Mouse (Mus musculus): Measurements from ENCODE around the gene Sgo2a. TPM values are rescaled to one million over a fixed set of nuclear protein-coding genes. Genes with fewer than 3 reads are reported as not detected.

The Sgo2a gene
- polyA plus RNA-seq, 1 experiment from 2014 or later = 15.1 TPM

- Histone ChIP-seq H3K9me3 (no peaks in the 10 kb centered on the region), H3K36me3 (no peaks in the 10 kb centered on the region), H3K9ac (no peak overlapping the region), H3K27ac (no peak overlapping the region), H3K27me3 (no peaks in the 10 kb centered on the region), H3K4me2 (no peak overlapping the region), H3K4me1 (no peaks in the 10 kb centered on the region), H3K4me3 (no peak overlapping the region)
- WGBS = 63% methylated on average over 5 of the region's 5 CpGs
- no peak for ATAC-seq (ENCODE audit: insufficient number of reproducible peaks, low FRiP score, low TSS enrichment, low read depth)
Observed at GRCm38 (mm10) chr1:58045546-58045945, 49.8 kb downstream of the Sgo2a start.

- Histone ChIP-seq H3K27ac (no peak overlapping the region), H3K9ac (no peak overlapping the region), H3K4me3 (no peak overlapping the region), H3K27me3 (no peaks in the 10 kb centered on the region), H3K36me3 (no peaks in the 10 kb centered on the region), H3K9me3 (no peaks in the 10 kb centered on the region), H3K4me2 (no peak overlapping the region), H3K4me1 (no peaks in the 10 kb centered on the region)
- ATAC-seq (ENCODE audit: insufficient number of reproducible peaks, low FRiP score, low TSS enrichment, low read depth) = no peak
- WGBS = 49% methylated on average over 3 of the region's 3 CpGs
Observed at GRCm38 (mm10) chr1:58046721-58047290, 51.0 kb downstream of the Sgo2a start.

GRCm38 (mm10) chr1:58049126-58049525 is 53.4 kb downstream of the Sgo2a start:
- H3K4me2 ChIP-seq = no peak overlapping the region
- no peak overlapping the region for H3K9ac ChIP-seq
- H3K27ac ChIP-seq = no peak overlapping the region
- ATAC-seq (ENCODE audit: insufficient number of reproducible peaks, low FRiP score, low TSS enrichment, low read depth) = no peak
- WGBS = 88% methylated on average over 5 of the region's 5 CpGs
- no peak overlapping the region for H3K4me3 ChIP-seq
- H3K9me3 ChIP-seq = no peaks in the 10 kb centered on the region
- no peaks in the 10 kb centered on the region for H3K36me3 ChIP-seq
- H3K27me3 ChIP-seq = no peaks in the 10 kb centered on the region
- no peaks in the 10 kb centered on the region for H3K4me1 ChIP-seq

- 80% methylated on average over 11 of the region's 11 CpGs for WGBS
- Histone ChIP-seq H3K9me3 (no peaks in the 10 kb centered on the region), H3K27ac (no peak overlapping the region), H3K4me3 (no peak overlapping the region), H3K9ac (no peak overlapping the region), H3K36me3 (no peaks in the 10 kb centered on the region), H3K4me1 (peaks cover 5% of the 10 kb centered on the region; the same call in 1 of the 2 replicates), H3K4me2 (no peak overlapping the region), H3K27me3 (no peaks in the 10 kb centered on the region)
- ATAC-seq (ENCODE audit: insufficient number of reproducible peaks, low FRiP score, low TSS enrichment, low read depth) = no peak
Observed at GRCm38 (mm10) chr1:58055598-58055997, 59.8 kb downstream of the Sgo2a start.

- ATAC-seq (ENCODE audit: insufficient number of reproducible peaks, low FRiP score, low TSS enrichment, low read depth) = no peak
- 73% methylated on average over 13 of the region's 13 CpGs for WGBS
Observed at GRCm38 (mm10) chr1:58056074-58056807, 60.5 kb downstream of the Sgo2a start.

GRCm38 (mm10) chr1:58056939-58057338 is 61.2 kb downstream of the Sgo2a start:
- Histone ChIP-seq H3K27ac (no peak overlapping the region), H3K9ac (no peak overlapping the region), H3K4me2 (no peak overlapping the region), H3K4me1 (peaks cover 5% of the 10 kb centered on the region; the same call in 1 of the 2 replicates), H3K4me3 (no peak overlapping the region), H3K9me3 (no peaks in the 10 kb centered on the region), H3K27me3 (no peaks in the 10 kb centered on the region), H3K36me3 (no peaks in the 10 kb centered on the region)
- ATAC-seq (ENCODE audit: insufficient number of reproducible peaks, low FRiP score, low TSS enrichment, low read depth) = no peak
- WGBS = 60% methylated on average over 11 of the region's 11 CpGs

More at GRCm38 (mm10) chr1:58056074-58056807, 60.5 kb downstream of the Sgo2a start:
- Histone ChIP-seq H3K9me3 (no peaks in the 10 kb centered on the region), H3K4me1 (peaks cover 5% of the 10 kb centered on the region; the same call in 1 of the 2 replicates), H3K36me3 (no peaks in the 10 kb centered on the region), H3K9ac (no peak overlapping the region), H3K27me3 (no peaks in the 10 kb centered on the region), H3K4me2 (no peak overlapping the region), H3K4me3 (no peak overlapping the region), H3K27ac (no peak overlapping the region)

GRCm38 (mm10) chr1:58058846-58059245 is 63.1 kb downstream of the Sgo2a start:
- H3K4me2 ChIP-seq = no peak overlapping the region
- no peaks in the 10 kb centered on the region for H3K27me3 ChIP-seq
- no peak for ATAC-seq (ENCODE audit: insufficient number of reproducible peaks, low FRiP score, low TSS enrichment, low read depth)
- H3K27ac ChIP-seq = no peak overlapping the region
- H3K9ac ChIP-seq = no peak overlapping the region
- WGBS = 96% methylated on average over 4 of the region's 4 CpGs
- peaks cover 5% of the 10 kb centered on the region; the same call in 1 of the 2 replicates for H3K4me1 ChIP-seq
- no peak overlapping the region for H3K4me3 ChIP-seq
- H3K36me3 ChIP-seq = no peaks in the 10 kb centered on the region
- no peaks in the 10 kb centered on the region for H3K9me3 ChIP-seq

GRCm38 (mm10) chr1:58062131-58062530 is 66.4 kb downstream of the Sgo2a start:
- no peaks in the 10 kb centered on the region for H3K36me3 ChIP-seq
- H3K27ac ChIP-seq = no peak overlapping the region
- ATAC-seq (ENCODE audit: insufficient number of reproducible peaks, low FRiP score, low TSS enrichment, low read depth) = no peak
- peaks cover 5% of the 10 kb centered on the region; the same call in 1 of the 2 replicates for H3K4me1 ChIP-seq
- no peak overlapping the region for H3K9ac ChIP-seq
- no peaks in the 10 kb centered on the region for H3K9me3 ChIP-seq
- no peak overlapping the region for H3K4me3 ChIP-seq
- no peaks in the 10 kb centered on the region for H3K27me3 ChIP-seq
- no peak overlapping the region for H3K4me2 ChIP-seq
- 91% methylated on average over 7 of the region's 7 CpGs for WGBS

- no peak overlapping the region for H3K4me2 ChIP-seq
- H3K9ac ChIP-seq = no peak overlapping the region
- no peak overlapping the region for H3K4me3 ChIP-seq
- H3K4me1 ChIP-seq = no peaks in the 10 kb centered on the region
- WGBS = 82% methylated on average over 5 of the region's 5 CpGs
- H3K36me3 ChIP-seq = no peaks in the 10 kb centered on the region
- no peak for ATAC-seq (ENCODE audit: insufficient number of reproducible peaks, low FRiP score, low TSS enrichment, low read depth)
- no peaks in the 10 kb centered on the region for H3K9me3 ChIP-seq
- H3K27ac ChIP-seq = no peak overlapping the region
- H3K27me3 ChIP-seq = no peaks in the 10 kb centered on the region
Observed at GRCm38 (mm10) chr1:58065151-58065550, 69.4 kb downstream of the Sgo2a start.

- 47% methylated on average over 3 of the region's 3 CpGs for WGBS
- H3K4me2 ChIP-seq = no peak overlapping the region
- H3K27me3 ChIP-seq = no peaks in the 10 kb centered on the region
- ATAC-seq (ENCODE audit: insufficient number of reproducible peaks, low FRiP score, low TSS enrichment, low read depth) = no peak
- H3K36me3 ChIP-seq = no peaks in the 10 kb centered on the region
- no peaks in the 10 kb centered on the region for H3K9me3 ChIP-seq
- no peaks in the 10 kb centered on the region for H3K4me1 ChIP-seq
- H3K9ac ChIP-seq = no peak overlapping the region
- H3K4me3 ChIP-seq = no peak overlapping the region
- no peak overlapping the region for H3K27ac ChIP-seq
Observed at GRCm38 (mm10) chr1:58065606-58066005, 69.8 kb downstream of the Sgo2a start.

- Histone ChIP-seq H3K4me2 (no peak overlapping the region), H3K27me3 (no peaks in the 10 kb centered on the region), H3K4me1 (no peaks in the 10 kb centered on the region), H3K9me3 (no peaks in the 10 kb centered on the region), H3K4me3 (no peak overlapping the region), H3K27ac (no peak overlapping the region), H3K36me3 (no peaks in the 10 kb centered on the region), H3K9ac (no peak overlapping the region)
- WGBS = 78% methylated on average over 6 of the region's 6 CpGs
- no peak for ATAC-seq (ENCODE audit: insufficient number of reproducible peaks, low FRiP score, low TSS enrichment, low read depth)
Observed at GRCm38 (mm10) chr1:58069181-58069580, 73.4 kb downstream of the Sgo2a start.

- WGBS = 90% methylated on average over 11 of the region's 11 CpGs
- no peak overlapping the region for H3K9ac ChIP-seq
- H3K4me3 ChIP-seq = no peak overlapping the region
- H3K4me2 ChIP-seq = no peak overlapping the region
- H3K4me1 ChIP-seq = no peaks in the 10 kb centered on the region
- no peaks in the 10 kb centered on the region for H3K9me3 ChIP-seq
- no peaks in the 10 kb centered on the region for H3K27me3 ChIP-seq
- no peak for ATAC-seq (ENCODE audit: insufficient number of reproducible peaks, low FRiP score, low TSS enrichment, low read depth)
- no peak overlapping the region for H3K27ac ChIP-seq
- no peaks in the 10 kb centered on the region for H3K36me3 ChIP-seq
Observed at GRCm38 (mm10) chr1:58070091-58070490, 74.3 kb downstream of the Sgo2a start.

Data from limb, embryonic 15.5 days (tissue).